Mouse (Mus musculus): ENCODE measurements around the gene Dab1. TPM values are rescaled to one million over a fixed set of nuclear protein-coding genes. Genes with fewer than 3 reads are reported as not detected.

Gene Dab1
- polyA plus RNA-seq, 1 experiment from 2014 or later: 41.3 TPM

DNA sequence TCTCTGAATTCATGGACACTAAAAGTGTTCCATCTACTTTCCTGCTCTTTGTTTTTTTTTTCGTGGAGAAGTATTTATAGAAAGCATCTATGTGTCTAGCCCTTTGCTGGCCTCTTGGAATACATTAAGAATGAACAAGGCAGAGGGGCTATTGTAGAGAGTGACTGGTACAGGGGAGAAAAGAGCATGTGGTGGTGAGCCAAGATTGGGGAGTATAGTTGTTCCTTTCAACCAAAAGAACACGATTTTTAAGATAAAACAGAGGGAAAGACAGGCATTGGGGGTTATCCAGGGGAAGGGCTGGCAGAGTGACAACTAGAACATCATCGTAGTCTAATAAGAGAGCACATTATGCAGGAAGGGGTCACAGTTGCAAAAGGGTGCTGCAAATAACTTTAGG is 713.2 kb downstream of the Dab1 start:
- no peak overlapping the region for H3K4me3 ChIP-seq
- H3K4me1 ChIP-seq: no peaks in the 10 kb centered on the region
- H3K9me3 ChIP-seq: no peaks in the 10 kb centered on the region
- no peaks in the 10 kb centered on the region for H3K36me3 ChIP-seq
- no peak for ATAC-seq (ENCODE audit: low FRiP score, low read depth)
- H3K9ac ChIP-seq: no peak overlapping the region
- H3K4me2 ChIP-seq (replicated peaks): no peak overlapping the region
- 71% methylated on average over 3 of the region's 3 CpGs for WGBS
- H3K27me3 ChIP-seq (replicated peaks): no peaks in the 10 kb centered on the region
- H3K27ac ChIP-seq: no peak overlapping the region

DNA sequence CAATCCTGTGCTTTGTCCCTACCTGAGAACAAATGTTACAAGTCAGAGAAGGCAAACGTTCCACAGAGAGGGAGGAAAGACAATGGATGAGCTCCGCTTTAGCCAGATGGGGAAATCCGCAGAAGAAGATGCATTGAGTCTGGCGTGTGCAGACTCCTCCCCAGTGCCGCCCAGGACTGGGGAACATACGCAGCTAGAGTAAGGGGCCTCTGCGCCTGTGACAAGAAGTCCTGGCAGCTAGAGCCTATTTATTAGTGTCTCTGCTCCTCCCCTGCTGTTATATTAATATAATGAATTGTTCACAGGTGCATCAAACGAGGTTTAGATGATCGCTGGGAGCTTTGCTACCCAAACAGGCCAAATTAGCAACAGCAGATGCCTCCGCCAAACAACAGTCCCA is 718.1 kb downstream of the Dab1 start:
- no peak overlapping the region for H3K4me2 ChIP-seq (replicated peaks)

DNA sequence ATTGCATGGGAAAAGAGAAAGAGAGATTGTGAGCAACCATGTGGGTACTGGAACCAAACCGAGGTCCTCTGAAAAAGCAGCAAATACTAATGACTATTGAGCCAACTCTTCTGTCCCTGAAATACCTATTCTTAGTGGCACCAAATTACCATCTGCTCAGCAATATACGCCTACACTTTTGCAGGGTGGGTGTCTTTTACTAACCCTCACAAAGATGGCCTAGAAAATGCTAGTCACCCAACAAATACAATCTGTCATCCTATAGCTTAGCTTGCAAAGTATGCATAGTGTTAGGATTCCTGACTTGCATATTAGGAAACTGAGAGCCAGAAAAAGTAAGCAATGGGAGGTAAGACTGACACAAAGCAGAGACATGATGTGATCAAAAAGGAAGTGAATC is 719.2 kb downstream of the Dab1 start:
- no peak for ATAC-seq (ENCODE audit: low FRiP score, low read depth)
- no peaks in the 10 kb centered on the region for H3K9me3 ChIP-seq
- no peak overlapping the region for H3K9ac ChIP-seq
- 93% methylated on average over 2 of the region's 2 CpGs for WGBS
- H3K27me3 ChIP-seq (replicated peaks): no peaks in the 10 kb centered on the region
- no peaks in the 10 kb centered on the region for H3K4me1 ChIP-seq
- H3K27ac ChIP-seq: no peak overlapping the region
- no peak overlapping the region for H3K4me3 ChIP-seq
- no peak overlapping the region for H3K4me2 ChIP-seq (replicated peaks)
- no peaks in the 10 kb centered on the region for H3K36me3 ChIP-seq

More for the DNA sequence above, 718.1 kb downstream of the Dab1 start:
- WGBS: 68% methylated on average over 10 of the region's 10 CpGs
- no peak for ATAC-seq (ENCODE audit: low FRiP score, low read depth)
- Histone ChIP-seq H3K4me3 (no peak overlapping the region), H3K36me3 (no peaks in the 10 kb centered on the region), H3K27me3 (replicated peaks) (no peaks in the 10 kb centered on the region), H3K27ac (no peak overlapping the region), H3K9me3 (no peaks in the 10 kb centered on the region), H3K9ac (no peak overlapping the region), H3K4me1 (no peaks in the 10 kb centered on the region)

DNA sequence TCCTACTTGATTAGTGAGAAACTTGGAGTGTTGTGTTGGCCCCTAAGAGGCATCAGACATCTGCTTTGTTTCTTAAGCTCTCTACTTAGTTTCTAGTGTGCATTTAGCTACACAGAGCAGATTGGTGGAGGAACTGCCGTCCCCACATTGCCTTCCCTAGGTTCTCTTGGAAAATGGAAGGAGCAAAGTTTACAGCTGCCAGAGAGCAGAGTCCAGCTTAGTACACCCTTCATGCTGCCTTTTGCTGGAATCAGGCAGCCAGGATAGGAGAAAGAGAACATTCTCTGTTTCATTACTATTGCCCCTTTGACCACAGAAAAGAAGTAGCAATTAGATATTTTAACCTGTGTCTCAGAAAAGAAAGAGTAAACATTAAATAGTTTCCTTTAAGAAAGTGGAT is 742.2 kb downstream of the Dab1 start:
- H3K4me3 ChIP-seq: no peak overlapping the region
- ATAC-seq (ENCODE audit: low FRiP score, low read depth): no peak
- no peak overlapping the region for H3K27ac ChIP-seq
- no peak overlapping the region for H3K4me2 ChIP-seq (replicated peaks)
- peaks cover 3% of the 10 kb centered on the region; the same call in 1 of the 2 replicates for H3K4me1 ChIP-seq
- no peaks in the 10 kb centered on the region for H3K9me3 ChIP-seq
- H3K36me3 ChIP-seq: no peaks in the 10 kb centered on the region
- no peak overlapping the region for H3K9ac ChIP-seq
- WGBS: 70% methylated on average over 1 of the region's 1 CpGs
- H3K27me3 ChIP-seq (replicated peaks): peaks cover 7% of the 10 kb centered on the region; the same call in 1 of the 2 replicates

DNA sequence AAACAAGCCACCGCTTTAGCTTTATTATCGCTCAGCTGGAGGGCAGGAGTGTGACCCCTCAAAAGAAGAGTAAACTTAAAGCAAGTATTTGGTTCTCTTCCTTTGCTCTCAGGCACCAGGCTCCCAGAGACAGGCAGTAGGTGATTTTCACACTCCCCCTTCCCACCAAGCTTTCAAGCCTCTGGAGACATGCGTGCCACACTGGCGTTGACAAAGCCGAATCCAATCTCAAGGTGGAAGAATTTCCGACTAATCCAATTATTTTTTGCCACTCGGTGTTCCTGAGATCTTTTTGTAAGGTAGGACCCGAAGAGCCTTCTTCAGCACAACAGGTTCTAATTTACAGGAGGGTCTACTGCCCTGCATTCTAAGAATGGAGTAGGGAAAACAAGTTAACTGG is 747.3 kb downstream of the Dab1 start:
- Histone ChIP-seq H3K4me2 (replicated peaks) (peak overlapping the region; percentile 96), H3K4me3 (peak overlapping the region; percentile 65), H3K4me1 (peaks cover 24% of the 10 kb centered on the region), H3K36me3 (no peaks in the 10 kb centered on the region), H3K27me3 (replicated peaks) (peaks cover 7% of the 10 kb centered on the region; the same call in 1 of the 2 replicates), H3K9ac (0 out of 2 replicates have a peak overlapping the region, but pooled peaks have one; percentile 79), H3K27ac (no peak overlapping the region), H3K9me3 (no peaks in the 10 kb centered on the region)
- ATAC-seq (ENCODE audit: low FRiP score, low read depth): no peak
- 6% methylated on average over 8 of the region's 8 CpGs for WGBS

GRCm38 (mm10) chr4:104366894-104367740 is 748.0 kb downstream of the Dab1 start:
- H3K4me1 ChIP-seq: peaks cover 24% of the 10 kb centered on the region
- WGBS: under 1% methylated on average over 92 of the region's 94 CpGs

GRCm38 (mm10) chr4:104367741-104368411 is 748.7 kb downstream of the Dab1 start:
- no peaks in the 10 kb centered on the region for H3K36me3 ChIP-seq
- peak overlapping the region; percentile 79 for H3K9ac ChIP-seq
- peaks cover 24% of the 10 kb centered on the region for H3K4me1 ChIP-seq
- H3K27me3 ChIP-seq (replicated peaks): peaks cover 7% of the 10 kb centered on the region; the same call in 1 of the 2 replicates
- H3K27ac ChIP-seq: peak overlapping the region; percentile 59
- 1% methylated on average over 47 of the region's 48 CpGs for WGBS
- H3K4me3 ChIP-seq: peak overlapping the region; percentile 65
- no peaks in the 10 kb centered on the region for H3K9me3 ChIP-seq
- peak overlapping the region; percentile 96 for H3K4me2 ChIP-seq (replicated peaks)
- peak; percentile 51 for ATAC-seq (ENCODE audit: low FRiP score, low read depth)

More at GRCm38 (mm10) chr4:104366894-104367740, 748.0 kb downstream of the Dab1 start:
- ATAC-seq (ENCODE audit: low FRiP score, low read depth): peak; percentile 88
- H3K4me3 ChIP-seq: peak overlapping the region; percentile 65
- peak overlapping the region; percentile 59 for H3K27ac ChIP-seq
- no peaks in the 10 kb centered on the region for H3K9me3 ChIP-seq
- peak overlapping the region; percentile 96 for H3K4me2 ChIP-seq (replicated peaks)
- H3K9ac ChIP-seq: peak overlapping the region; percentile 79
- no peaks in the 10 kb centered on the region for H3K36me3 ChIP-seq
- H3K27me3 ChIP-seq (replicated peaks): peaks cover 7% of the 10 kb centered on the region; the same call in 1 of the 2 replicates

DNA sequence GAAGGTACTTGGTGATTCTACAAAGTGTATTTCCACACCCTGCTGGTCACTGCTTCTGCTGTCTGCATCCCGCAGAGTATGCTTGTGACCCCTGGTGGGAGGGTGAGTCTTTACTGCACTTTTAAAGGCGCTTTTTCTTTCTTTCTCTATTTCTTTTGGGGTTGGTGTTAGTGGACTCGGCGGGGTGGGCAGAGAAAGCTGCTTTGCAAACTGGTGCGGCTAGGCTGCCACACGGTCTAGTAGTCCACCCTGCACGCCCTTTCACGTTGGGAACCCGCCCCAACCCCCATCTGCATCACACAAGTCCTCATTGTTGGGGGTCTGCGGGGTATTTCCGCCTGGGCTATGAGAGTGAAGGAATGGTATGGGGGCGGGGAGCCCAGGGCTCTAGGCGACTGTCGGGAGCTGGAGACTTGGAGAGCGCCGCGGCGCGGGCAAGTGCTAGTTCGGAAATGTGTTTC is 749.4 kb downstream of the Dab1 start:
- Histone ChIP-seq H3K27me3 (replicated peaks) (peaks cover 7% of the 10 kb centered on the region; the same call in 1 of the 2 replicates), H3K4me1 (peaks cover 24% of the 10 kb centered on the region), H3K4me3 (peak overlapping the region; percentile 65), H3K9ac (peak overlapping the region; percentile 79), H3K9me3 (no peaks in the 10 kb centered on the region), H3K4me2 (replicated peaks) (peak overlapping the region; percentile 96), H3K27ac (no peak overlapping the region), H3K36me3 (no peaks in the 10 kb centered on the region)
- WGBS: 3% methylated on average over 20 of the region's 20 CpGs
- ATAC-seq (ENCODE audit: low FRiP score, low read depth): peak; percentile 65

DNA sequence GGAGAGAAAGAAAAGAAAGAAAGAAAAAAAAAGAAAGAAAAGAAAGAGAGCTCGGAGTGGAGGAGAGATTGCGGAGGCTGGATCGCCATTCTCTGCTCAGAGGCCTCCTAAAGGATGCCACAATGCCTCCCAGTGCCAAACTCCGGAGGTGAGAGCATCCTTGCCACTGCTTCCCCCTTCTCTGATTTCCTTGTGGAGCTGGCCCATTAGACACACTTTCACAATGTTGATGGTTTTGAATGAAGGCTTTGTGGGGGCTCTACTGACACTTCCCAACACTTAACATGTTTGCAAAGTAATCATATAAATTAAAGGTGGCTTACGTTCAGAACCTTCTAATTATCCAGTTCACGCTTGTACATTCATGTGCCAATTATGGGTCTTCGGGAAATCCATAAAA is 749.9 kb downstream of the Dab1 start:
- H3K9me3 ChIP-seq: no peaks in the 10 kb centered on the region
- H3K27me3 ChIP-seq (replicated peaks): peaks cover 7% of the 10 kb centered on the region; the same call in 1 of the 2 replicates
- no peak for ATAC-seq (ENCODE audit: low FRiP score, low read depth)
- WGBS: 6% methylated on average over 7 of the region's 7 CpGs
- peak overlapping the region; percentile 96 for H3K4me2 ChIP-seq (replicated peaks)
- peak overlapping the region; percentile 79 for H3K9ac ChIP-seq
- H3K27ac ChIP-seq: no peak overlapping the region
- H3K4me3 ChIP-seq: peak overlapping the region; percentile 65
- H3K4me1 ChIP-seq: peaks cover 24% of the 10 kb centered on the region
- no peaks in the 10 kb centered on the region for H3K36me3 ChIP-seq

- H3K9me3 ChIP-seq: no peaks in the 10 kb centered on the region
- no peaks in the 10 kb centered on the region for H3K27me3 ChIP-seq (replicated peaks)
- H3K4me2 ChIP-seq (replicated peaks): no peak overlapping the region
- H3K36me3 ChIP-seq: no peaks in the 10 kb centered on the region
- 83% methylated on average over 8 of the region's 8 CpGs for WGBS
- peaks cover 22% of the 10 kb centered on the region for H3K4me1 ChIP-seq
- no peak overlapping the region for H3K4me3 ChIP-seq
- no peak overlapping the region for H3K9ac ChIP-seq
- H3K27ac ChIP-seq: no peak overlapping the region
- ATAC-seq (ENCODE audit: low FRiP score, low read depth): no peak
These were observed 752.0 kb downstream of the Dab1 start for GRCm38 (mm10) chr4:104371136-104371535.

DNA sequence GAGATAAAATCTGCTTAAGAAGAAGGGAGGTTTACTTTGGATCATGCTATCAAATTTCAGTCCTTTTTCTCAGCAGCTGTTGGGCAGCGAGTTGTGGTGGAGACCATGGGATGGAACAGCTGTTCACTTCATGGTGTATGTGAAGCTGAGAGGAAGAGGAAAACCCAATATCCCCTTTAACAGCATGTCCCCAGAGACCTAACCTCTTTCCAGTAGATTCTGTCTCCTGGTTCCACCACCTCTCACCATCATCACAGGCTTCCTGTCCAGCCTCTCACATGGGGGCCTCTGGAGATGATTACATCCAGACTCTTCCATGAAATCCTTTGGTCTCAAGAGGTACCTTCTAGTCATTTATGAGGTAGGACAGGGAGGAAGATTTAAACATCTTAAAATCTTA is 755.0 kb downstream of the Dab1 start:
- Histone ChIP-seq H3K27me3 (replicated peaks) (no peaks in the 10 kb centered on the region), H3K4me1 (peaks cover 1% of the 10 kb centered on the region; the same call in 1 of the 2 replicates), H3K9me3 (no peaks in the 10 kb centered on the region), H3K36me3 (no peaks in the 10 kb centered on the region), H3K9ac (no peak overlapping the region), H3K4me3 (no peak overlapping the region), H3K4me2 (replicated peaks) (no peak overlapping the region), H3K27ac (no peak overlapping the region)
- WGBS: 85% methylated on average over 1 of the region's 1 CpGs
- ATAC-seq (ENCODE audit: low FRiP score, low read depth): no peak

GRCm38 (mm10) chr4:104384704-104385103 is 765.5 kb downstream of the Dab1 start:
- no peaks in the 10 kb centered on the region for H3K9me3 ChIP-seq
- ATAC-seq (ENCODE audit: low FRiP score, low read depth): no peak

More at GRCm38 (mm10) chr4:104384704-104385103, 765.5 kb downstream of the Dab1 start:
- WGBS: 50% methylated on average over 7 of the region's 7 CpGs
- Histone ChIP-seq H3K4me3 (no peak overlapping the region), H3K27ac (no peak overlapping the region), H3K27me3 (replicated peaks) (no peaks in the 10 kb centered on the region), H3K4me1 (no peaks in the 10 kb centered on the region), H3K4me2 (replicated peaks) (no peak overlapping the region), H3K36me3 (no peaks in the 10 kb centered on the region), H3K9ac (no peak overlapping the region)

All from neural tube, embryonic 12.5 days (tissue).